Mouse (Mus musculus): ENCODE results near the gene Srgn. TPM values are rescaled to one million over a fixed set of nuclear protein-coding genes. Genes with fewer than 3 reads are reported as not detected.
"Not testable (repeated sequence)": the region's sequence is repeated elsewhere in the genome, so short reads cannot be mapped to it uniquely, and the experiment has no call there.

Gene Srgn
- total RNA-seq, 2 experiments from 2014 or later: 10.0 to 11.9 TPM

DNA sequence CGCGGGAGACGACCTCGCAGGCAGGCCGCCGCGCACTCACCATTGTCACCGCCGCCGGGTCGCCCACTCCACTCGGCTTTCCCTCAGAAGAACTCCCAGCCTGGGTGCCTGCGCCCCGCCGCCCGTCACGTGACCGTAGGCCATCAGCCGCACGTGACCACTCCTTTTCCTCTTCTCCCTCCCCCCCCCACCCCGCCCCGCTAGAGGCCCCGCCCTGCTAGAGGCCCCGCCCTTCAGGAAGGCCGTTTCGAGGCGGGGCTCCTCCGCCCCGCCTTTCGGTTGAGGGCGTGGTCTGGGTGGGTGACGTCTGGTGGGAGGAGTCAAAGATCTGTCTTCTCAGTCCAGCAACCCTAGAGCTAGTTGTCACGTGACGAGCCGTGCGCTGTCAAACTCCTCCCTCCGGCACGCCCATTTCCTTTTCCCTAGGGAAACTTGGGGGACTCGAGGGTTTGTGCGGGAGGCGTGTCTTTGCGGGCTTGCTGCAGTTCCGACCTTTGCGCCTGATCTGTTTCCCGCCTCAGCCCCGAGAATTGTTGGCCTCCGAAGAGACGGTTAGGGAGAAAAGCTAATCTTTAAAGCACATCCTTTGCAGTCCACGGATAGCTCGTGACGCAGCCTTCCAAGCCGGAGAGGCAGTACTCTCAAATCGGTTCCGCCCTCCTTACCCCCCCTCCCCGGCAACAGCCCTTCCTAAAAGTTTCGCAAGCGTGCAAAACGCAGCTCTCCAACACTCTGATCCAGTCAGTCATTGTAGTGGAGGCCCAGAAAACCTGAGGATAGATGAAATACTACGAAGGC, 40.4 kb downstream of the Srgn start, which contains the start of gene Vps26a:
Gene Vps26a (minus strand): TSS at position 188 of the 798 bp plus-strand sequence.
- peak; percentile 97 to 98 for DNase-seq (ENCODE audit: low spot score in 2 of 2)

DNA sequence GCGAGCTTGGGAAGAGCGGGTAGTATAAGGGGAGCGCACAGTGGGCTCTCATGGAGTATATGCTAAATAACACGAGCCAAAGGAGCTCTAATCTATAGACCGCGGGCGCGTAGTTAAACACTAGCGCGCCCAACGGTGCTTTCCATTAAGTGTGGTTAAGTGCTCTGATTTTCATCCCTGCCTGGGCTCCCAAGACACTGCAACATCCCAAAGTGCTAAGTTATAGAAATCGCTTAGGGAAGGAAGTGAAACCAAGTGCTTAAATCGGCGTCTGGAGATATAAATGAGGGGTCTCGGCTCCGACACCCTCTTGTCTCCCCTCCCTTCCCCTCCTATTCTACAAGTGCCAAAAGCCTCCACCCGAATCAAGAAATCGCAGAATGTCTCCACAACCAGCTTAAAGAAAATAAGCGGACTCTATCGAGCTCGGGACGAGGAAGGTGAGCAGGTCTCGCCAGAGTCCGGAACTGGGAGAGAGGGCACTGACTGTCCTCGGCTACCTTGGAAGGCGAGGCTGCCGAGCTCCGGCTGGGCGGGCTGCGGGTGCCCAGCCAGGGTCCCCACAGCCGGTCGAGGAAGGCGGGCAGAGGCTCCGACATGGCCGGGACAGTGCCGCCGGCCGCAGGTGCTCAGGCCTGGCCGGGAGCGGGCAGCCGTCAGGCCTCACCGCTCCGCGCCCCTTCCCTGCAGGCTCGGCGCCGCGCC, 41.2 kb downstream of the Srgn start:
- DNase-seq (ENCODE audit: low spot score in 2 of 2): peak; percentile 16 to 32

DNA sequence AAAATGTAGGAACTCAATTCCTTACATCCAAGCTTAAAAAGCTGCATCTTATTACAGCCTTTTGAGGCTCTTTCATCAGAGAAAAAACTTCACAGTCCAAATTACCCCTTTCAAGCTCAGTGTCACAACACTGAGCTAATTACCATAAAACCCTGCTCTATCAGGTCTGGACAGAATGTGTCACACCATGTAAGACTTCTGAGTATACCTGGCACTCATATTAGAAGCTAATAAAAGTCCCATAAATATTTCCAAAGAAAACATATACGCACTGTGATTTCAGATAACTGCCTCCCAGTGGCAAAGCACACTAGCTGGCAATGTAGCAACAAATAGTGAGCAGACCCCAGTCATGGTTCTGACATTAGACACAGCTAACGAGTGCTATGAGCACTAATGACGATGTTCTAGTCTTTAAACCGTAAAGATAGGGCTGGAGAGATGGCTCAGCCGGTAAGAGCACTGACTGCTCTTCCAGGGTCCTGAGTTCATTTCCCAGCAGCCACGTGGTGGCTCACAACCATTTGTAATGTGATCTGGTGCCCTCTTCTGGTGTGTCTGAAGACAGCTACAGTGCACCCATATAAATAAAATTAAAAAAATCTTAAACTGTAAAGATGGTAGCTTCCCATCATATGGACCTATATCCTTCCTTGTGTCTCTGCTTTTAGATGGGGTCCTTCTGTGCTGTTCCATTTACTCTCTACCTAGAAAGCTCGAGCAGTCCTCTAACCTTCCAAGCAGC, 46.0 kb downstream of the Srgn start:
- no peak for DNase-seq (ENCODE audit: low spot score in 2 of 2)

DNA sequence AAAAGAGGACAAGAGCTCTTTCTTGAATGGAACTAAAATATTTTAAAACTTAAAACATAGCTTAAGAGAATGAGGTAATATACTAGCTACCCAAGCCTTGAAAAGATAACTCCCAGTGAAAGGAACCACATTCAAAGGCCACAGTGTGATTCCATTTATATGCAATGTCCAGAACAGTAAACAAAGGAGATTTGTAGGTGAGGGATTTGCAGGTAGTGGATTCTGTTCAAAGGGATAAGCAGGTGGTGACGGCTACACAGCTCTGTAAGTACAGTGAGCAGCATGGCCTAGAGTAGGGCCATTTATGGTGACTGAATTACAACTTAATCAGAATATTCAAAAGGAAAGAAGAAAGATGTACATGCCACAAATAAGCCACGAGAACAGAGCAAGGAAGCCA, 50.3 kb downstream of the Srgn start:
- DNase-seq (ENCODE audit: low spot score in 2 of 2): no peak

DNA sequence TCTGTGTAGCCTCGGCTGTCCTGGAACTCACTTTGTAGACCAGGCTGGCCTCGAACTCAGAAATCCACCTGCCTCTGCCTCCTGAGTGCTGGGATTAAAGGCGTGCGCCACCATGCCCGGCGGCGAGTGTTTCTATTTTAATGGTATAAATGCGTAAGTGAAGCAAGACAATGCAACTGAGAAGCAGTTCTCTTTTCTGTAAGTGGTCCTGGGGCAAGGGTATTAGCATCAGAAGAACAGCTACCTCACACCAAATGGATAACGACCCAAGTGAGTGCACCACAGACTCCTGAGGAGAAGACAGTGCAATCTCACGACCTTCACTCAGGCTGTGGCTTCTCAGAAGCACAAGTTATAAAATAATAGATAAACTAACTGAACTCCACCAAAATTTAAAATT, 52.3 kb downstream of the Srgn start:
- no peak for DNase-seq (ENCODE audit: low spot score in 2 of 2)

DNA sequence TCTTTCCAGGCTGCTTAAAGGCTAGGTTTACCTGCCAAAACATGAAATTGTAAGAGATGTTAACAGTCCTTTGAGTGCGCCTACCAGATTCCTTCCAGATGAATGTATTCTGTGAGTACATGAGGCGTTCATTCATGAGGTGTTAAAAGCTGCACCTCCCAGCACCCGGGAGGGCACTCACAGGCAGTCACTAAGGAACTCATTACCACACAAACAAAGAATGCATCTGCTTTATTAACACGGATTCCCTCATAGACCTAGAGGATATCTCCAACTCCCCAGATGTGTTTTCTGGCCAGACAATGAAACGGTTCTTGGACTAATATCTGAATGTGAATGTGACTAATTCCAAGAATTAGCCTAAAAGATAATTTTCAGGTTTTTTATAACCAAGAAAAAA, 56.1 kb downstream of the Srgn start:
- no peak for DNase-seq (ENCODE audit: low spot score in 2 of 2)

DNA sequence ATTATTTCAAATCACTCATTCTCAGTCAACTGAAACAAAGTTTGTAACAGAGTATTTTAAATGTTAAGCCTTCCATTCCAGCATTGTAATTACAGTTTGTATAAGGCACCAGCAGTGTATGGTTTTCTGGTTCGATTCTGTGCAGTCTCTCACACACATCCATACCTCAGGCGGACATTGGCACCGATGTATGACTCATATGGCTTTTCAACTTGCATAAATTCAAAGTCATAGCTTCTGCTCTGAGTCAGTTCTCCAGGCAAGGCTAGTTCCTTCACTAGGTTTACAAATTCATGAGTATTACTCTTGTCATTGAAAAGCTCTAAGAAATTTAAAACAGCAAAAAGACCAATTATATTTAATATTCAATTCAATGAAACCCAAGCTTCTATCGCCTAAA, 57.5 kb downstream of the Srgn start:
- DNase-seq (ENCODE audit: low spot score in 2 of 2): no peak

DNA sequence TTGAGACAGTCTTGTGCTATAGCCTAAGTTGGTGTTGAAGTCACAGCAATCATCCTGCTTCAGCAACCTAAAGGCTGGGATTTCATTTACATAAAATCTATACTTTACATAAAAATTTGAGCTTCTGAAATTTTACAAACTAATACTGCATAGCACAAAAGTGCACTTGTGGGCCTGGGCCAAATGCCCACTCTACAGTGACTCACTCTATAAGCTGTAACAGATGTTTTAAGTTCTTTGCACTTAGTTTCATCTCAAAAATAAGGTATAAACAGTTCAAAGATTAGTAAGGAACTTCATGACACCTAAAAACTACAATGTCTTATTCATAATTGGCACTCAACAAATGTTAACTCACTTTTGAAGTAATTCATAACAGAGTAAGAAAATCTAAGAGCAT, 65.9 kb downstream of the Srgn start:
- DNase-seq (ENCODE audit: low spot score in 2 of 2): no peak

DNA sequence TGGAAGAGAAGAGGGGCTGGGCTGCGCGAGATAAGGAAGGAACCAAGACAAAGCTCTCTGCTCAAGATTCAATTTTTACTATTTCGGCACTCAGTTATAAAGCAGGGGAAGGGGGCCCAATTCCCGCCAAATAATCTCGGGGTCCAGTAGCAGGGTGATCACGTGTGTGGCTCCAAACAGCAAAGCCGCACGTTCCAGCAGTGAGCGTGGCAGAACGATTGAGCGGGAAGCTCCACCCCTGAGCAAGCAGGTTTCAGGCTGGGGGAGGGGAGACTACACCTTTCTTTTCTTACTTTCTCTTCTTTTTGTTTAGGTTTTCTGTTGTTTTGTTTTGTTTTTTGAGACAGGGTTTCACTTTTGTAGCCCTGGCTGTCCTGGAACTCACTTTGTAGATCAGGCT, 75.2 kb downstream of the Srgn start:
- DNase-seq (ENCODE audit: low spot score in 2 of 2): not testable (repeated sequence)

DNA sequence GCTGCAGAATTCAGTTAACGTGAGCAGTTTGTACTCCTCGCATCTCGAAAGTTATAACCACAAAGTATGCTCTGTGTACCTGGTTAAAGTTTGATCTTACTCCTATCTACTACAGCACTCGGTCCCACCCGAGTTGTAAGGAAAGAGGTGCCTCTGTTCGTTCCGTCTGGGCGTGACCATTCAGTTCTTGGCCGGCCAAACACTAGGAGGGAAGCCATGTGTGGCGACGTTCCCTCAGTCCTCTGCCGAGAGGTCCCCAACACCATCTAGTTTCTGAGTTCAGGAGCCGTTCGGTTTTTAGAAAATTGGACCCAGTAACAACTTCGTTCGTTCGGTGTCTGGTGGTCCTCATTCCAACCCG, 77.0 kb downstream of the Srgn start:
- DNase-seq (ENCODE audit: low spot score in 2 of 2): no peak

DNA sequence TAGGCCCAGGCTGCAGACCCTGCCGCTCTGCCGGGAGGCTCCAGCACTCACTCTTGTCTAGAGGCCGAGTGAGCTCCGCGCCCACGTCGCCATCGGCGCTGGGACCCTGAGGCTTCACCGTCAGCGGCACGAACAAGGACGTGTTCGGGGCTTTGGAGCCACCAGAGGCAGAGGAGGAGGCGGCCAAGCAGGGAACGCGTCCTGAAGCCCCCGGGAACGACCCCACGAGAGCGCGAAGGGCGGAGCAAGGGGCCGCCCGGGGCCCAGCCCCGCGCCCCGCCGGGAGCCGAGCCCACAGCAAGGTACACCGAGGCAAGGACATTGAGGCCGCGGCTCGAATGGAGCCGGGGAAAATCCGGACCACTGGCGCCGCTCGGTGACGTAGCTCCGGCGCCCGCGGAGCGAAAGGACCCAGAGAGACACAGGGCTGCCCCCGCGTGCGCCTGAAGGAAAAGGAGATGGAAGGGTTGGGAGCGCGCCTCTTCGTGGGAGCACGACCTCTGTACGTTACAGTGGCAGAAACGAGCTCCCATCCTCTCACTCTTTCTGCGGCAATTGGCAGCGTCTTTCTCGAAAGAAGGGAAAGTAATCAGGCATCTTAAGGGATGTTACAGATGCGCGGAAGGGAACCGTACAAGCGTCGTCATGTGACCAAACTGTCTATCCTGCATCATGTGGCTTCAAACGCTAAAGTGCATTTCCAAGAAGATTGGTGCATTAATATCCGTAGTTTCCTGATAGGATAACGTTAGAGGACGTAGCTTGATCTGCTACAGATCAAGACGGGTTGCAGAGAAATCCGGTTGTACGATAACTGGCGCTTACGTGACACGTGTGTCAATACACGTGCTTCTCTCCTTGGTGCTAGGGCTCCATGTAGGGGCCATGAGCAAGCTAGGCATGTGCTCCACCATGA, 77.6 kb downstream of the Srgn start, which contains the start of the genes 4930507D05Rik and Supv3l1:
Gene 4930507D05Rik (plus strand): TSS at position 126 of the 916 bp plus-strand sequence.
Gene Supv3l1 (minus strand): TSS at position 375 of the 916 bp plus-strand sequence.
- DNase-seq (ENCODE audit: low spot score in 2 of 2): peak; percentile 92 to 98

Other genes starting within 250 kb of the Srgn start
- 100 to 1,000 TPM; 307 to 312 TPM for gene Hk1, start 147.5 kb downstream of the Srgn start, total RNA-seq (2021)
- gene Hkdc1, start 105.0 kb downstream of the Srgn start, total RNA-seq (2021): 1 to 10 TPM; 3.2 to 5.7 TPM
- gene 4930507D05Rik, start 78.0 kb downstream of the Srgn start, total RNA-seq (2021): 1 to 10 TPM; 1.6 to 1.8 TPM
- 10 to 100 TPM; 20.8 to 22.6 TPM for gene Supv3l1, start 77.7 kb downstream of the Srgn start, total RNA-seq (2021)
- gene Vps26a, start 40.6 kb downstream of the Srgn start, total RNA-seq (2021): 10 to 100 TPM; 40.3 to 42.2 TPM
- 100 to 1,000 TPM; 184 to 187 TPM for gene Kif1bp, start 51.0 kb upstream of the Srgn start, total RNA-seq (2021)
- 10 to 100 TPM; 24.3 to 26.0 TPM for gene Ddx21, start 74.8 kb upstream of the Srgn start, total RNA-seq (2021)
- 10 to 100 TPM; 79.3 to 86.0 TPM for gene Ddx50, start 123.8 kb upstream of the Srgn start, total RNA-seq (2021)
- 1 to 10 TPM; 3.2 to 4.2 TPM for gene Stox1, start 198.7 kb upstream of the Srgn start, total RNA-seq (2021)